Mouse (Mus musculus) stomach, embryonic 16.5 days (tissue): ENCODE data around the gene Ubl3. TPM values are rescaled to one million over a fixed set of nuclear protein-coding genes. Genes with fewer than 3 reads are reported as not detected.
A peak's percentile ranks its signal among the peaks of the same experiment; 100 is the strongest.

ENCODE experiments used
- ATAC-seq: fragments of 200-750 bp; cut with Nextera tagmentation; 2 replicates; pipeline ENCODE4 v1.8.0; 2017; ENCODE audit warnings: moderate number of reproducible peaks, moderate TSS enrichment; ENCODE audit not compliant: insufficient read depth, low FRiP score
- H3K27ac ChIP-seq: fragments of 300-500 bp; sonication (generic); 2 replicates; pipeline ENCODE4 v1.5.1; 2014; ENCODE audit warnings: low read length
- H3K27me3 ChIP-seq: fragments of 300-500 bp; sonication (generic); 2 replicates; pipeline ENCODE4 v1.6.1; 2014; ENCODE audit warnings: low read length, control low read depth, mixed read lengths; ENCODE audit not compliant: control insufficient read depth, insufficient read depth
- H3K36me3 ChIP-seq: fragments of 300-500 bp; sonication (generic); 2 replicates; pipeline ENCODE4 v1.6.1; 2014; ENCODE audit warnings: low read length; ENCODE audit not compliant: control insufficient read depth, insufficient read depth
- H3K4me1 ChIP-seq: fragments of 300-500 bp; sonication (generic); 2 replicates; pipeline ENCODE4 v1.6.1; 2014; ENCODE audit warnings: low read length, control low read depth, mixed read lengths; ENCODE audit not compliant: control insufficient read depth, insufficient read depth
- H3K4me2 ChIP-seq: fragments of 300-500 bp; sonication (generic); 2 replicates; pipeline ENCODE4 v1.6.1; 2014; ENCODE audit warnings: low read depth, low read length, mixed read lengths
- H3K4me3 ChIP-seq: fragments of 300-500 bp; sonication (generic); replicated peaks from 2 replicates; pipeline ENCODE4 v1.5.1; 2014; ENCODE audit warnings: mild to moderate bottlenecking, low read length
- H3K9ac ChIP-seq: fragments of 300-500 bp; sonication (generic); 2 replicates; pipeline ENCODE4 v1.6.1; 2014; ENCODE audit warnings: low read length
- H3K9me3 ChIP-seq: fragments of 300-500 bp; sonication (generic); replicated peaks from 2 replicates; pipeline ENCODE4 v1.6.1; 2016; ENCODE audit warnings: low read length, control low read depth; ENCODE audit not compliant: control insufficient read depth
- WGBS: fragments of 180-500 bp; shearing (Covaris S2); extraction: QIAGEN DNeasy Blood & Tissue Kit; methylation state at CpG from one replicate; pipeline ENCODE4 v1.1.7; 2014; 5-methylcytosine and 5-hydroxymethylcytosine counted together
- polyA plus RNA-seq: library from polyadenylated mRNA; unstranded; fragments of >200 nt; fragmentation: Nextera tagmentation; extraction: Ambion mirVana; gene quantifications from 2 replicates; pipeline ENCODE4 v1.2.1, GENCODE M21; 2015

Gene Ubl3
- polyA plus RNA-seq, 1 experiment from 2014 or later: 41.0 TPM

DNA sequence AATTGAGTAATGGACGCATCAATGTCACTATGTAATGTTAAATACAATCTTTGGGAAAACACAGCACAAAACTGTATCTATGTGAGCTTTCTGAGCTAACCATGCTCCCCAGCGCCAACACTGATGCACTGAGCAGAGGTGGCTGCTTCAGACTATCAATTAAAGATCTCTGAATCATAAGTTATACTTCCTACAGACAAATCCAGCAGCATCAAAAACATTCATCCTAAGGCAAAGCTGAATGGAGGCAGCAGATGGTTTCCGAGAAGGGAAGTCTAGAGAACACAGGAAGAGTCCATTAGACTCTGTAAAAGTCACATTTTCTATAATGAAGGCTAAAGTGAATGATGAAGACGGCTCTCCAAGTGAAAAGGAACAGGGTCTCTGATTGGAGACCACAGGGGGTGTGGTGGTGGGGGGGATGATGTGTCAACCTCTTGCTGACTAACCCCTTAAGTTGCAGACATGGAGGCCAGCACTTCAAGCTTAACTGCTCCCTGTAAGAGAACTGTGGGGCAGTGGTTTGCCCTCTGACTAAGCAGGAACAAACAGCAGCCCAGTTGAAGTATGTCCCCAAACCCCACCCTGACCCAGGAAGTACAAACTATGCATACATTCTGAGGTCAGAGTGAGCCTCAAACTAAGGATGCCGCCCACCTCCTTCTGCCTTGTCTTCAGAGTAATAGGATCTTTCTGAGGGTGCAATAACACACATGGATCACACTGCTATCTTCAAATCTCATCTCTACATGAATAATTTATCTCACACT is 29.2 kb downstream of the Ubl3 start:
- Histone ChIP-seq H3K27me3 (no peaks in the 10 kb centered on the region), H3K9me3 (no peaks in the 10 kb centered on the region), H3K27ac (no peak overlapping the region), H3K9ac (no peak overlapping the region), H3K4me2 (no peak overlapping the region), H3K4me3 (no peak overlapping the region), H3K4me1 (peaks cover 15% of the 10 kb centered on the region), H3K36me3 (no peaks in the 10 kb centered on the region)
- ATAC-seq: no peak
- 65% methylated on average over 5 of the region's 5 CpGs for WGBS

DNA sequence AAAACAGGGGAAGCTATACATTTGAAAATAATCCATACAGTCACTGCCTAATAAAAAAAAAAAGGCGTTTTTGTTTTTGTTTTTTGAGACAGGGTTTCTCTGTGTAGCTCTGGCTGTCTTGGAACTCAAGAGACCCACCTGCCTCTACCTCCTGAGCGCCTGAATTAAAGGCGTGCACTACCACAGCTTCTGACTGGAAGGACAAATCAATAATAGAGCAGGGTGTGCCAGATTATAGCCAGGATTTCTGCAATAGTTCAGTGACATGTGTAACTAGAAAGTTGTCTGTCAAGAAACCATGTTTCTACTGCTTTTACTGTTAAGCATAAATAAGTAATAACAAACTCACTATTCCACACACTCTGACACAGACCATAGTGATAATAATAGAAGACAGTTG is 30.2 kb downstream of the Ubl3 start:
- no peaks in the 10 kb centered on the region for H3K36me3 ChIP-seq
- no peak overlapping the region for H3K4me2 ChIP-seq
- no peak overlapping the region for H3K27ac ChIP-seq
- no peak overlapping the region for H3K9ac ChIP-seq
- WGBS: 63% methylated on average over 3 of the region's 3 CpGs
- H3K27me3 ChIP-seq: no peaks in the 10 kb centered on the region
- H3K9me3 ChIP-seq: no peaks in the 10 kb centered on the region
- no peak for ATAC-seq
- peaks cover 13% of the 10 kb centered on the region for H3K4me1 ChIP-seq
- H3K4me3 ChIP-seq: no peak overlapping the region

DNA sequence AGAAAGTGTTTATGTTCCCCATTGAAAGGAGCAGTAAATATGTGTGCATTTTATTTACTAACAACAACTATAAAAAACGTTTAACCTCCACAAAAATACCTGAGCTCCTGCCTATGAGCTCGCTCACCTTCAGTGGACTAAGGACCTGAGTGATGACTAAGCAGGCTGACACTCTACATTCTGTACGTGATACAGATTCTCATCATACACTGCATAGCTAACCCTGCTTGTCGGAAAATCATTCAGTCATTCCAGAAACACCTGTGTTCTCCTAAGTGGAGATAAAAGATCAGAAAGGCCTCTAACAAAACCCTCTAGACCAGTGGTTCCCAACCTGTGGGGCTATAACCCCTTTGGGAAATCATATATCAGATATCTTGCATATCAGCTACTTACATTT is 35.1 kb downstream of the Ubl3 start:
- 68% methylated on average over 4 of the region's 4 CpGs for WGBS
- Histone ChIP-seq H3K27ac (no peak overlapping the region), H3K4me2 (no peak overlapping the region), H3K9ac (no peak overlapping the region), H3K36me3 (no peaks in the 10 kb centered on the region), H3K4me3 (no peak overlapping the region), H3K9me3 (no peaks in the 10 kb centered on the region), H3K4me1 (peaks cover 10% of the 10 kb centered on the region), H3K27me3 (no peaks in the 10 kb centered on the region)
- ATAC-seq: no peak

DNA sequence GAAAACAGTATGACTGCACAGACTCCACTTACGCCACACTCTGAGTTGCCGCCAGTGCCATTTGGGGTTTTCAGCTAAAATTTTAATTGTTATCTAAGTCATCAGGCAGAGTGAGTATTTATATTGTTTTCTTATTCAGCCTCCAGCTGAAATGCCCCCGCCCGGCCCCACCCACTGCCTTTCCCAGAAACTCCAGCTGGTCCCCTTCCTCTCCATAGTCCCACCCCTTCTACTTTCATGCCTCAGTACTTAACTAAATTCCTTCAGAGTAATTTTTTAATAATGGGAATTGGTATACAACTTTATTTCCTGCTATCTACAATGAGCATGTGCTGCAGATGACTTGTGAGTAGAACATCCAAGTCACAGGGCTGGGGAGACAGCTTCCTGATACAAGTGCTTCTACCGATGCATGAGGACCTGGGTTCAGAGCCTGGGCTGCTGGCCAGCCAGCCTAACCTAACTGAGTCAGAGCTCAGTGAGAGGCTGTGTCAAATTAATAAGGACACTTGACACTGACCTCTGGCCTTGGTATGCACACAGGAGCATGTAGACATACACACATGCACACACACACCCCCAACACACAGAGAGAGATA is 40.4 kb downstream of the Ubl3 start:
- peaks cover 4% of the 10 kb centered on the region; the same call in 1 of the 2 replicates for H3K36me3 ChIP-seq
- no peak overlapping the region for H3K4me3 ChIP-seq
- H3K9me3 ChIP-seq: no peaks in the 10 kb centered on the region
- ATAC-seq: no peak
- peaks cover 23% of the 10 kb centered on the region for H3K4me1 ChIP-seq
- no peak overlapping the region for H3K9ac ChIP-seq
- no peaks in the 10 kb centered on the region for H3K27me3 ChIP-seq
- peak overlapping the region; percentile 8; the same call in 1 of the 2 replicates for H3K27ac ChIP-seq
- 65% methylated on average over 5 of the region's 5 CpGs for WGBS
- H3K4me2 ChIP-seq: no peak overlapping the region

DNA sequence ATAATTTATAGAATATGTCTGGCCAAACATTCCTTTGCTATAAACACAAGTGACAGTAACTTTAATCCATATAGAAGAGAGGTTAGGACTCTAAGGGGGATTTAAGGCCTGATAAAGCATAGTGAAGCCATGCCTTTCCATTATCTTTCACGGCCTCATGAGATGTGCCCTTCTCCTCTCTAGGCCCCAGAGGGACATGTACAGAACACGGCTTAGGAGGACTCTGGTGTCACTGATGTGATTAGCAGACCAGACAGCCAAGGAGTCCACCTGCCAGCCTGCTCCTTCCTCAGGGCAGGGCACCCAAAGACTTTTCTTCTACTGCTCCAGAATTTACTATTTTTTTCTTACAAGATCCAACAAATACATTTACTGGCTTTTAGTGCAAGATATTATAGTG is 42.3 kb downstream of the Ubl3 start:
- 68% methylated on average over 2 of the region's 2 CpGs for WGBS
- no peaks in the 10 kb centered on the region for H3K27me3 ChIP-seq
- H3K9ac ChIP-seq: no peak overlapping the region
- peaks cover 23% of the 10 kb centered on the region for H3K4me1 ChIP-seq
- H3K27ac ChIP-seq: no peak overlapping the region
- H3K4me2 ChIP-seq: no peak overlapping the region
- ATAC-seq: no peak
- H3K9me3 ChIP-seq: no peaks in the 10 kb centered on the region
- no peak overlapping the region for H3K4me3 ChIP-seq
- peaks cover 15% of the 10 kb centered on the region for H3K36me3 ChIP-seq

DNA sequence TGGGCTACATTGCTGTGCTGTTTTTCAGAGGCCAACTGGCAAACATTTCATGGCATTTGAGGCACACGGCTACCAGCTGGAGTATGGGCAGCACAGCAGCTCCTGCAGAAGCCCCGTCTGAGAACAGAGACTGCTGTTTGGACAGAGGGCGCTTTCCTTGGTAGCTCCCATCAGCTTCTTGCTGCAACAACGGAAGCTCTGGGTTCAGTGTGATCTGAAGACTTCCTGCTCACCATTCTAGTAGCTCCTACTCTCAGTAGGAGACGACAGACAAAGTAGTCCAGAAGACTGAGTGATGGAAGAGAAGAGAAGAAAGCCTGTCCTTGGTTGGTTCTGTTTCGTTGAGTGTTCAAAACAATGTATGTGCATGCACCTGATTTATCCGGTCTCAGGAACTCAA is 42.9 kb downstream of the Ubl3 start:
- Histone ChIP-seq H3K4me1 (peaks cover 23% of the 10 kb centered on the region), H3K27ac (peak overlapping the region; percentile 27), H3K9me3 (no peaks in the 10 kb centered on the region), H3K4me2 (no peak overlapping the region), H3K9ac (no peak overlapping the region), H3K27me3 (no peaks in the 10 kb centered on the region), H3K4me3 (no peak overlapping the region), H3K36me3 (peaks cover 15% of the 10 kb centered on the region)
- no peak for ATAC-seq
- 70% methylated on average over 7 of the region's 7 CpGs for WGBS

DNA sequence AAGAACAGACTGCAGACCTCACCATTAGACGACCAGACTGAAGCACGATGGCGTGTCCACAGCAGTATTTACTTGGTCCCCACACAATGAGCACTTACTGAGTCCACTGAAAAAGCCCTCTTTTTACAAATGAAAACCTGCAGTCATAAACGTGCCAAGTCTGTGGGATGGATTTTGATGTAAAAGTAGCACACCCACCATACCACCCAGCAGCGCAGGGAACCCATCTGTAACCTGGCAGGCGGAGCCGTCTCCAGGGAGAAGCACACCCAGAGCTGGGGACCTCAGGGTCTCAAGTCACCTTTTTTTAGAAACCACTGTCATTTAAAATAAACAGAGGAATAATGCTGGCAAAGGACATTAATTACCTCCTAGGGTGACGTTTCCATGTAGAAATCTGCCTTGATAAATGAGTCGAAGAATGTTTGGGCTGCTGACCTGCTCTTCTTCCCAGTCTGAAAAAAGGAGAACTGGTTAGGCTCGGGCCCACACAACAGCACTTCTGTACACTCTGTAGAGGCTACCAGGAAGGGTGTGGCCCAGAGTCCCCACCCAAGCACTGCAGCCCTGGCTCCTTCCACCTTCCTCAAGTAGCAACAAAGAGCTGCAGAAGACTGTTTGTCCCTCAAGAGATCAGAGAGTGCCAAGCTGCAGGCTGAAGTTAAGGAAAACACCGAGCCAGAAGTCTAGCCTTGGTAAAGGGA is 43.5 kb downstream of the Ubl3 start:
- peaks cover 23% of the 10 kb centered on the region for H3K4me1 ChIP-seq
- no peak overlapping the region for H3K4me3 ChIP-seq
- H3K27me3 ChIP-seq: no peaks in the 10 kb centered on the region
- 66% methylated on average over 11 of the region's 11 CpGs for WGBS
- H3K4me2 ChIP-seq: no peak overlapping the region
- H3K36me3 ChIP-seq: peaks cover 15% of the 10 kb centered on the region
- no peak overlapping the region for H3K9ac ChIP-seq
- no peak for ATAC-seq
- H3K27ac ChIP-seq: peak overlapping the region; percentile 27; the same call in 1 of the 2 replicates
- no peaks in the 10 kb centered on the region for H3K9me3 ChIP-seq

DNA sequence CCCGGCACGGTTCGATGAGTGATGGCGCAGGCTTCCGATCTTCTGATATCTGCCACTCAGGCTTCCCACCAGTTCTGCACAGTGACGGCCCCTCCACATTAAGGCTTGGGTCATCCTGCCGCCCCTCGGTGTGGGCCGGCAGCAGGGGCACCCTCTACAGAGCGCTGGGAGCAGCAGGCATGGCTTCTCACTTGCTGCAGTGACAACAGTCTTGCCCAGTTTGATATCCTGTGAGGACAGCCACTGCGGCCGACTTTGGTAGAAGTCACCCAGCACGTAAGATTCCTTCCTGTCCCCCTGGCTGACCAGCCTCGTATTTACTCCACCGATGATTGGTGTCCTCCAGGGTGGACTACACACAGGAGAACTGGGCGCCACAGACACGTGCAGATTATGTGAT is 47.2 kb downstream of the Ubl3 start:
- no peak overlapping the region for H3K9ac ChIP-seq
- H3K9me3 ChIP-seq: no peaks in the 10 kb centered on the region
- H3K36me3 ChIP-seq: peaks cover 15% of the 10 kb centered on the region
- H3K4me3 ChIP-seq: no peak overlapping the region
- no peak overlapping the region for H3K4me2 ChIP-seq
- no peak for ATAC-seq
- H3K4me1 ChIP-seq: peaks cover 11% of the 10 kb centered on the region
- 93% methylated on average over 17 of the region's 17 CpGs for WGBS
- no peak overlapping the region for H3K27ac ChIP-seq
- no peaks in the 10 kb centered on the region for H3K27me3 ChIP-seq

DNA sequence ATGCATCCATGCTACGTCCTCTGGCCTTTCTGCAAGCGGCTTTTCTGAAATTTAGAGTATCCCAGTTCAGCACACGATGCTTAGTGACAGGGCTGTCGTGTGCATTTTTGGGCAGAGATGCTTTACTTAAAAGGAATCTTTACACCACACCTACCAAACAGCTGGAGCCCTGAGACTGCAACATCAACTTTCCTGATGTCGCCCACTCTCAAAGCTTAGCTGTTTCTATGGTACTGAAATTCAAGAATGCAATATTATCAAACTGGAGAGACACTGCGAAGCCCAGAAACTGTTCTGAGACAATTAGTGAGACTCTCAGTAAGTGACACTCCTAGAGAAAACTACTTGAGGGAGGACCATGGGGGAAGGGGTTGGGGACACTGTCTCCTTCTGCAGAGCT is 50.4 kb downstream of the Ubl3 start:
- Histone ChIP-seq H3K4me3 (no peak overlapping the region), H3K27ac (no peak overlapping the region), H3K27me3 (no peaks in the 10 kb centered on the region), H3K9me3 (0 out of 2 replicates have a peak, but pooled peaks cover 6% of the 10 kb centered on the region), H3K36me3 (peaks cover 11% of the 10 kb centered on the region; the same call in 1 of the 2 replicates), H3K4me2 (no peak overlapping the region), H3K9ac (no peak overlapping the region), H3K4me1 (no peaks in the 10 kb centered on the region)
- ATAC-seq: no peak
- WGBS: 92% methylated on average over 6 of the region's 6 CpGs
